ENCODE assay signal across 8 mouse cellular contexts in genomic region chr6:3345924-3346597, GRCm38 (mm10). TPM values are rescaled to one million over a fixed set of nuclear protein-coding genes. Genes with fewer than 3 reads are reported as not detected.
A peak's percentile ranks its signal among the peaks of the same experiment; 100 is the strongest.
DNase-seq lines count a peak whose midpoint lies in the region; ATAC-seq lines count a peak whose summit lies in the region.
"Not testable (repeated sequence)": the region's sequence is repeated elsewhere in the genome, so short reads cannot be mapped to it uniquely, and the experiment has no call there.

No protein-coding gene starts in this region.

- H3K4me1 ChIP-seq in embryonic facial prominence, embryonic 14.5 days (ENCODE audit: control insufficient read depth, insufficient read depth, low read length); intestine, embryonic 16.5 days (ENCODE audit: control insufficient read depth, insufficient read depth, low read length): not testable (repeated sequence)

- H3K27ac ChIP-seq in embryonic facial prominence, embryonic 14.5 days (replicated peaks; ENCODE audit: low read depth, low read length); intestine, embryonic 16.5 days (ENCODE audit: low read length): not testable (repeated sequence)

- H3K4me2 ChIP-seq in embryonic facial prominence, embryonic 14.5 days (ENCODE audit: low read depth, low read length), result peak overlapping the region; percentile 36
- H3K4me2 ChIP-seq in intestine, embryonic 16.5 days (ENCODE audit: low read depth, low read length), result not testable (repeated sequence)

- H3K9me3 ChIP-seq in embryonic facial prominence, embryonic 14.5 days (ENCODE audit: control insufficient read depth, low read length); intestine, embryonic 16.5 days (ENCODE audit: control insufficient read depth, low read length): not testable (repeated sequence)

- 0% methylated on average over 1 of the region's 1 CpGs for WGBS in embryonic facial prominence, embryonic 14.5 days
- 0% methylated on average over 1 of the region's 1 CpGs for WGBS in intestine, embryonic 16.5 days

- not testable (repeated sequence) for H3K9ac ChIP-seq in embryonic facial prominence, embryonic 14.5 days (ENCODE audit: low read depth, low read length); intestine, embryonic 16.5 days (ENCODE audit: low read depth, low read length)

- H3K27me3 ChIP-seq in embryonic facial prominence, embryonic 14.5 days (replicated peaks; ENCODE audit: control insufficient read depth, insufficient read depth, low read length); intestine, embryonic 16.5 days (replicated peaks; ENCODE audit: control insufficient read depth, insufficient read depth, low read length): not testable (repeated sequence)

- DNase-seq in T-cell, adult 2 months (ENCODE audit: low spot score), result peak; percentile 80
- peak; percentile 77 for DNase-seq in embryonic facial prominence, embryonic 14.5 days (ENCODE audit: low spot score)
- peak; percentile 63 to 71 for DNase-seq in heart, adult 9 months (ENCODE audit: low spot score in 2 of 2)
- peak; percentile 6 to 16 for DNase-seq in left cerebral cortex, adult 18-20 months (ENCODE audit: low spot score in 2 of 2)
- DNase-seq in lung, postnatal 14 days, result peak; percentile 61
- DNase-seq in right cerebral cortex, adult 18-20 months, result peak; percentile 8
- peak; percentile 54 for DNase-seq in thymus, postnatal 25 days

- not testable (repeated sequence) for H3K4me3 ChIP-seq in embryonic facial prominence, embryonic 14.5 days (ENCODE audit: low read depth, low read length)
- H3K4me3 ChIP-seq in intestine, embryonic 16.5 days (ENCODE audit: low read length), result 0 out of 2 replicates have a peak overlapping the region, but pooled peaks have one; percentile 11

- ATAC-seq in embryonic facial prominence, embryonic 14.5 days (ENCODE audit: low read depth), result peak; percentile 71; the same call in 1 of the 2 replicates
- peak; percentile 63 for ATAC-seq in intestine, embryonic 16.5 days

- H3K36me3 ChIP-seq in embryonic facial prominence, embryonic 14.5 days (ENCODE audit: control insufficient read depth, insufficient read depth, low read length); intestine, embryonic 16.5 days (ENCODE audit: control insufficient read depth, insufficient read depth, low read length): not testable (repeated sequence)

RNA-seq across cellular contexts. Expression of gene Samd9l, which starts 53.3 kb away (rescaled TPM):
- 4.3 and 4.4 TPM in 2 replicates for polyA plus RNA-seq in embryonic facial prominence, embryonic 14.5 days (2014; fragmentation: Nextera tagmentation; extraction: Ambion mirVana)
- 8.8 and 11.1 TPM in 2 replicates for polyA plus RNA-seq in intestine, embryonic 16.5 days (2015; fragmentation: Nextera tagmentation; extraction: Ambion mirVana)
- total RNA-seq in left cerebral cortex, adult 18-20 months (2021), result 1 to 10 TPM; 5.1 to 5.3 TPM

Comparison
In these comparisons a context has a peak if more than half of its experiments do, and no peak if none do; other contexts are left out.
1. DNase-seq: peak in every context shown above with its lines; median percentile 80 in T-cell, adult 2 months; 77 in embryonic facial prominence, embryonic 14.5 days; 67 in heart, adult 9 months; 61 in lung, postnatal 14 days; 54 in thymus, postnatal 25 days; 11 in left cerebral cortex, adult 18-20 months; 8 in right cerebral cortex, adult 18-20 months.